Mouse (Mus musculus) adrenal gland, adult 2 months (tissue): Measurements from ENCODE around the gene Klhl42. TPM values are rescaled to one million over a fixed set of nuclear protein-coding genes. Genes with fewer than 3 reads are reported as not detected.

Source experiments
- DNase-seq: peaks from one replicate; pipeline ENCODE4 v3.0.0; 2021
- polyA plus RNA-seq: library from polyadenylated mRNA; depleted of rRNA; stranded (reverse); fragments of >200 nt; gene quantifications from 2 replicates; pipeline ENCODE4 v1.2.3, GENCODE M21; 2012; rRNA removed
- total RNA-seq, 2 experiments: library from RNA; stranded (reverse); gene quantifications; 2 replicates each; pipeline ENCODE4 v1.2.3; 2021

Gene Klhl42
- total and polyA plus RNA-seq, 3 experiments, result 20.6 to 21.3 (median 20.9) TPM

DNA sequence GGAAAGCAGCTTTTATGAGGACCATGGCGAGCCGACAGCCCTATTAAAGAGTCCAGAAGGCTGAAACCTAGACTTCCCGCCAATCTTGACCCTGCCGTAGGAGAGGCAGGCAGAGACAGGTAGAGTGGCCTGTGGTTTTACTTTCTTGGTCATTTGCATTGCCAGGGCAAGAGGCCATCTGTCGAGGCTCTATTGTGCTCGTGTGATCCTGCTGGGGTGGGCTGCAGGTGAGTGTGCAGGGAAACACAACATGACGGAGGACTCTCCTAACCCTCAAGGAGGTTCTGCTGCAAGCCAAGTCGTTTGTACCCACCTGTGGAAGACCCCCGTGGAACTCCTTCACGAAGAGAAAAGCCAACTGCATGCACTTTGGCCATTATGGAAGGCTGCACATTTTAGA, 54.6 kb downstream of the Klhl42 start:
- DNase-seq, result no peak

DNA sequence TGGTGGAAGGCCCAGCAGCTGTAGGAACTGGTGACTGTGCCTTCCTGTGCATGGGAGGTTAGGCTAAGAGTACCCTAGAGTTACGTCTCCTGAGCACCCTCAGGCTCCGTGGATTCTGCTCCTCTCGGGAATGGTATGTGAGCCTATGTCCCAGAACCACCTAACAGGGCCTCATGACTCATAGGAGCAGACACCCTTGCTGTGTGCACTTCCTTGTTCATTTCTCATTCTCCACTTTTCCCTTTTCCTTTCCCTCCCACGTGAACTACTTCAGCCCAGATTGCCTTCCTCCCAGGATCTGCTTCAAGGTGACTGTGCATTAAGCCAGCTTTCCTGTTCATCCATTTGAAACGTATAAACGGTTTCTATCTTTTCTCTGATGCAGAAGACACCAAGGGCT, 59.9 kb downstream of the Klhl42 start:
- no peak for DNase-seq

DNA sequence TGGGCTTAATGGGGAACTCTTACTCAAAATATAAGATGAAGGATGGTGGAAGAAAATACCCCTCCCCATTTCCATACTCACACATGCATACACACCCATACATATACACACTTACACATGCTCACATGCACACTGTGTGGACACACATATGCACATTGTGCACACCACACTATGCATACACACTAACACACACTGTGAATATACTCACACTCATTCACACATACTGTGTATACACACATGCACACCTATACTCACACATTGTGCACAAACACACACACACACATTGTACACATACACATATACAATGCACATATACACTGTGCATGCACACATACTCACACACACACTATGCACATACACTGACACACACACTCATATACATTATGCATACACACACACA, 60.7 kb downstream of the Klhl42 start:
- no peak for DNase-seq

DNA sequence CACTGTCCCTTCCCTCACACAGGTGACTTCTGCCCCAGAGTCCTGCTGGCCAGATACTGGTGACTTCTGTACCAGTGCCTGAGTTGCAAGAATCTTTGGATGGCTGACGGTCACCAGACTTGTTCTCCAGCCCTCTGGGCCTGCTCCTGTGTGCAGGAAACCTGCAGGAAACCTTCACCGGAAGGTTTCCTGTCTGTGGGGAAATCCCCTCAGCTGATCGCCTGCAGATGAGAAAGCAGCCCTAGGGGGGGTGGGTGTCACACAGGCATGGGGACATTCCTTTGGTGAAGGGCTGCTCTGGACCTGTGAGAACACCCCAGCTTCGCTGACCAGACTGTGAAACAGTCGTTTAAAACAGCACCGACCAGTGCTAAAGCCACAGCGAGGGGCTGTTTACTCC, 63.9 kb downstream of the Klhl42 start:
- DNase-seq, result no peak

DNA sequence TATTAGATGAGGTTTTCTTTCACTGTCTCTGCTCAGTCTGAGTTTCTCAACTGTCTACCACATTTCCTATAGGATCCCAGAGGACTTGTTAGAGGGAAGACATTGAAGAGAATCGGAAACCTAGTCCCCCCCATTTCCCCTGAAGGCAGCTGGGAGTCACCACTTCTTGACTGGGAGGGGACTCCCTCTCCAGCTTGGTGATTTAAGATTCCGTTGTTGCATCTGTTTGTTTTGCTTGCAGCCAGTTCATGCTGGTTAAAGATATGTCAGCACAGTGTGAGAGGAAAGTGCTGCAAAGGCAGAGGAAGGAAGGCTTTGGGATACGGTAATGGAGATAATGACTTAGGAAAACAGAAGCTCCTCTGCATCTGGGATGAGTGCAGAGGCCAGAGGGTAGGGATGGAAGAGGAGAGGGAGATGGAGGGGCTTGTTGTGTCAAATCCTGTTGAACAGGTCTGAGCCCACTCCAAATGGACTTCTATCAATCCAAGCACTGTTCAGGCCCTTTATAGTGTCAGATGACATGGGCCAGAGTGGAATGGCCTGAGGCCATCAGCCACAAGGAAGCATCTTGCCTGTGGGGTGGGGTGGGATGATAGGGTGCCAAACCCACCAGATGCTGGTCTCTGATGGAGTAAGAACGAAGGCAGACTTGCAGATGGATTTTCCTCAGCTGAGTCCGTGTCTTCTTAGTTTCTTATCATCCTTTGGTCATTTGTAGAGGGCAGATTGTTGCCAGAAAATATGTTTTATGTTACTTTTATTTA, 70.8 kb downstream of the Klhl42 start:
- no peak for DNase-seq

Other genes with a start within 250 kb of the Klhl42 start
- gene Smco2, start 241.3 kb upstream of the Klhl42 start, total RNA-seq, result not detected
- gene Smco2, start 241.3 kb upstream of the Klhl42 start, polyA plus RNA-seq, result not detected in 2 replicates
- 10 to 100 TPM; 78.9 to 99.7 TPM for gene Ppfibp1, start 202.9 kb upstream of the Klhl42 start, total RNA-seq
- 10.8 and 12.9 TPM in 2 replicates for gene Ppfibp1, start 202.9 kb upstream of the Klhl42 start, polyA plus RNA-seq
- gene 1700034J05Rik, start 137.0 kb upstream of the Klhl42 start, total RNA-seq, result not detected
- not detected in 2 replicates for gene 1700034J05Rik, start 137.0 kb upstream of the Klhl42 start, polyA plus RNA-seq
- 1 to 10 TPM in 1 of 2 experiments, under 1 TPM in 1; 0.72 to 1.3 TPM for gene Rep15, start 58.8 kb upstream of the Klhl42 start, total RNA-seq
- 0.08 and 0.15 TPM in 2 replicates for gene Rep15, start 58.8 kb upstream of the Klhl42 start, polyA plus RNA-seq
- gene Mrps35, start 48.6 kb upstream of the Klhl42 start, total RNA-seq, result 100 to 1,000 TPM in 1 of 2 experiments, 10 to 100 TPM in 1; 62.7 to 106 TPM
- gene Mrps35, start 48.6 kb upstream of the Klhl42 start, polyA plus RNA-seq, result 5.9 and 6.7 TPM in 2 replicates
- gene Mansc4, start 4.3 kb upstream of the Klhl42 start, total RNA-seq, result not detected
- gene Mansc4, start 4.3 kb upstream of the Klhl42 start, polyA plus RNA-seq, result 0.52 and 0.54 TPM in 2 replicates
- under 1 TPM in 1 of 2 experiments, not detected in 1; 0.93 TPM for gene Pthlh, start 172.8 kb downstream of the Klhl42 start, total RNA-seq
- gene Pthlh, start 172.8 kb downstream of the Klhl42 start, polyA plus RNA-seq, result 0.27 and 0.55 TPM in 2 replicates